Mouse (Mus musculus) skeletal muscle tissue, adult 2 months (tissue): ENCODE results near the gene Tmed10.

Experiments
- DNase-seq: peaks from one replicate; pipeline ENCODE4 v3.0.0-alpha.2; 2012; ENCODE audit warnings: low read depth, low spot score

The Tmed10 gene

DNA sequence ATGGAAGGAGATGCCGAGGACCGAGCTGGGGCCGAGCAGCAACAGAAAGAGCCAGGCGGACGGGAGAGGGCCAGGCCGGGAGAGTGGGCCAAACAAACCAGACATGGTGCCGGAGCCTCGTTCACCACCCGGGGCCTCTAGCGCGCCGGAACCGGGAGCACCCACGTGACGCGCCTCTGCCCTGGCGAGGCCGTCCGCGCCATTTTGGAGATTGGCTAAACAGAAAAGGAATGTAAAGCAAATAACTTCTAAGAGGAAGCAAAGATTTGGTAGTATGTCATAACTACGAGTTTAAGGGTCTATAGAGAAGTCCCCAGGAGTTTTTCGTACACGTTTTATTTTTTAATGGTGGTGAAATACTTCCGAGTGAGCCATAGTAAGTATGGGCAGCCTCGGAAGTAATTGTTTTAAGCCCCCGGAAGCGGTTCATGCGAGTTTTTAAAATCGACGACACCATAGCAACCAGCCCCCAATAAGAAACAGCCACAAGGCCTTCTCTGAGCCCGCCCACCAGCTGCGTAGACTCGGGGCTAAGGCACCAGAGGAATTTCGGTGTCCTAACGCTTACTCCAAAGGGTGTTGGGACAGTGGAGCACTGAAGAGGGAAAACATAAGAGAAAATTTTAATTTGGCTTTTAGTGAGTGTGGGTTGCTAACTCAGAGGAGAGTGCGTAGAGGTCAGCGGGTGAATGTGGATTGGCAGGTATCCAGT is at the start of gene Tmed10:
Tmed10 (minus strand) TSS at position 287 of the 712 bp plus-strand sequence.
- DNase-seq = peak; percentile 93

- no peak for DNase-seq
These were observed 48.6 kb upstream of the Tmed10 start for GRCm38 (mm10) chr12:85423236-85423635.

- no peak for DNase-seq
These were observed 47.9 kb upstream of the Tmed10 start for GRCm38 (mm10) chr12:85422536-85422935.

DNA sequence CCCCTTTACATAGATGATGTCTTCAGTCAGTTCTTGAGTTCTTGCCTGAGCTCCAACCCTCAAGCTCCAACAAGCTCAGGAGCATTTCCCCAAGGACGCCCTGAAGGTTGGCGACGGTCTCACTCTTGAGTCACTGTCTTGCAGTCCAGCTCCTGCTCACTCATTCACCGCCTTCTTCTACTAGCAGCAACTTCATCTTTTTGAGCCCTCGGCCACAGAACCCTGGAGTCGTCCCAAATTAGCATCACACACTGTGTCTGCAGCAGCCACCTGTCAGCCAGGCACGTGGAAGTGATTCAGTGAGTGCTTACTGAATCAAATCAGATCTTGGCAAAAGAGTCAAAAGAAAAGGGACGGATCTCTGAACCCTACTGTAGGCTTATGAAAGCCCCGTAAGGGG is 46.3 kb upstream of the Tmed10 start:
- no peak for DNase-seq

DNA sequence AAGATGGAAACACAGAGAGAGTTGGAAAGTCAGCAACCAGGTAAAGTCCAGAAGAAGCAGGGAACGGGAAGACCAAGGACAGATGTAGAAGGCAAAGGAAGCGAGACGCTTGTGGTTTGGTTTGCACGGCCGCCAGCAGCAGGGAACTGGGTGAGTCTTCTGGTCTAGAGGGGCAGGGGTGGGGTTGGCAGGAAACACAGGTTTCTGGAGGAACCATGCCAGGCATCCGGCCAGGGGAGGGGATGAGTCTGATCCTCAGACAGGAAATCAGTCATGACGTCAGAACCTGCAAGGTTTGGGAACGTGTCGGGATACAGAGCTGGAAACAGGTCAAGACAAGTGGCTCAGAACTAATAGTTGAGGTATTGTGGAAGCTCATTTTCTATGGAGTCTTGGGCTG is 43.2 kb upstream of the Tmed10 start:
- DNase-seq = no peak

- DNase-seq = no peak
These were observed 41.7 kb upstream of the Tmed10 start for GRCm38 (mm10) chr12:85416298-85416697.

DNA sequence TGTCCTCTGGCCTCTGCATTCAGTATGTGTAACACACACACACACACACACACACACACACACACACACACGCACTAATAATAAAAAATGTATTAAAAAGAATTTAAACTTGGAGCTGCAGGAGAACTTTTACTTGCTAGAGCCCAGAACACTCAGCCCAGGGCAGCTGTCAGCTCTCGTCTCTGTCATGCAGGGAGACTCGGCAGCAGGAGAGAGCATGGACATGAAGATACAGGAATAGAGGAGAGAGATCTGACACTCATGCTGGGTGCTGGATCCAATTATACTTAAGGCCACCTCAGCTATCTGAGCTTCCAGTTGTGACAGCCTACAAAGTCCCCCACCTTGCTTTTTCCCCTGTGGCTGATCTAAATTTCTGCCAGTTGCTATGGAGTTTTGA is 41.2 kb upstream of the Tmed10 start:
- peak; percentile 60 for DNase-seq

- no peak for DNase-seq
These were observed 36.5 kb upstream of the Tmed10 start for GRCm38 (mm10) chr12:85411136-85411535.

- no peak for DNase-seq
These were observed 23.3 kb upstream of the Tmed10 start for GRCm38 (mm10) chr12:85397960-85398272.

DNA sequence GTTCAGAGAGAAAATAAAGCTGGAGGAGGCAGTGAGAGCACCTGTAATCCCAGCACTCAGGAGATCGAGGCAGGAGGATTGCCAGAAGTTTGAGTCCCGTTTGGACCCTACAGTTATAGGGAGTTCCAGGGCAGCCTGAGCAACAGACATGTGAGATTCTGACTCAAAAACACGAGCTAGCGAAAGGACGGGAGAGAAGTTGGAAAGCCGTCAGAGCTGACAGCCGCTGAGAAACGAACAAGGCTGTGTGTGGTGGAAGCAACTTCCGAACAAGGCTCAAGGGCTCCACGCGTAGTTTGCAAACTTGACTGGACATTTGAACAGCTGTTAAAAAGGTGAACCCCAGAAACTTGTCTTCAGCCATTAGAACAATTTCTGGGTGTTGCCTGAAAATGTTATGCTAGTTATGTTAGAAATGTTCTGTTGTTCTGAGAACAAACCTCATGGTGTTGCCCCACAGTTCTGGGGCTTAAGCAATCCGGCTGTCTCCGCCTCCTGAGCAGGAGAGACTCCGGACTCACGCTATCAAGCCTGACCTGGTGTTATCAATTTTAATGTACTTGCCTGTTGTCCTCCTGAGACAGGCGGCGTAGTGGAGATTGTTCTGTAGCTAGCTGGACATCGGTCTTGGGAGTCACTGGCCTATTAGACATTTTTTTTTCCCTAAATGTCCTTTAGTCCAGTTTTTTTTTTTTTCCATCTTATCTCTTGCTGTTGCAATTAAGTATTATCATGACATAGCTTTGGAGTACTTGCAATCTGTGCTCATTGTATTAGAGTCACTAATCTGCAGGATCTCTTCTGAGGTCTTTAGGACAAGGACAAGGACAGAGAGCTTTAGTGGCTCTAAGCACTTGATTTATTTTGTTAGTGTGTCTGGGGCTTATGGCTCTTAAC is 22.7 kb upstream of the Tmed10 start:
- DNase-seq = no peak

- no peak for DNase-seq
These were observed 19.3 kb upstream of the Tmed10 start for GRCm38 (mm10) chr12:85393981-85394380.

DNA sequence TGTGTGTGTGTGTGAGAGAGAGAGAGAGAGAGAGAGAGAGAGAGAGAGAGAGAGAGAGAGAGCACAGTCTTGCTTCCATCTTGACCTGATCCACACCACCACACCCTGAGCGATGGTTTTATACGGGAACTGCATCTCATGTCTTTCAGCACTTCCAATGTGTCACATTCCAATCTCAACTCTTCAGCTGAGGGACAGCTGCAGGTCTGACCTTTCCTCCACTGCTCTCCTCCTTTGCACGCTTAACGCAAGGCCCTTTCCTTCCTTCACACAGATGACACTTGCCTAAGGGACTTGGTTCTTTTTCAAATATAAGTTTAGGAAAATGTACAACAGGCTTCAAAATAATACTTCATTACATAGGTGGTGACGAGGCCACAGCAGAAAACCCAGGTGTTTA is 18.9 kb upstream of the Tmed10 start:
- DNase-seq = no peak

- no peak for DNase-seq
These were observed 16.5 kb upstream of the Tmed10 start for GRCm38 (mm10) chr12:85391148-85391547.

DNA sequence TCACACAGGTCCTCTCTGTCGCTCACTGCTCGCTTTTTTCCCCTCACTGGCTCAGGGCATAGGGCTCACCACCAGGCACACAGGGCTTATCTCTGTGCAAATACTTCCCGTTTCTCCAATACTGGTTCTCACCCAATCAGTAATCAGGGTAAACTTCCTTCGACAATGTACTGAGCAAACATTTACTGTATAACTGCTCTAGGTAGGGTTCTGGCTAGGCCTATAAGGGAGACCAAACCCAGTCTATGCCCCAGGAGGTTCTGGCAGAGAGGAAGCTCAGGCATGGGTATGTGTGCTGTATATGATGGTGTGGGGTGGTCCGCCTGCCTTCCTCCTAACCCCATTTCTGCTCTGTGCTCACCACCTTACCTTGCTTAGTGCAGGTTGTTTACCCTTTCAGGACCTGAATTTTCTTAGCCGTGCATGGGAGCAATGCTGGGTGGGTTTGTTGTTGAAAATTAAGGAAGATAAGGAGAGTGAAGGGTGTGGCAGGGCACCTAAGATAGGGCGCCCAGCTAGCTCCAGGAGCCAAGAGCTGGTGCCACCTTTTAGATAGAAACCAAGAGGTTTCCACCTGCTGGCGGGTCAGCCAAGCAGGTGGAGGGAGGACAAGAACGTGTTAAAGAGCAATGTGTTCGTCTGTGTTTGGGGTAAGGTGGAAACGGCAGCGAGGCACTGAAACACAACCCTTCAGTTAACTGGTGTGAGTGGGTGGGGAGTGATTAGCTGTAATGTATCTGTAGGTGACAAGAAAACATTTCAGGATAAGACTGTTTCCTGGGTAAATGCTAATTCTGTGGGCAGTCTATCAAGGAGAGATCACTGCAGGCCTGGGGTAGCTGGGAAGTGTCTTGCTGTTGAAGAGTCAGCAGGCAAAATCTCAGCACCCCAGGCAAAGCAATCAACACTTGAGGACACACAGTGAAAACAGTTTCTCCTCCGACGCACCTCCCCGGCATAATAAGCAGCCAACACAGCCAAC is 14.8 kb upstream of the Tmed10 start:
- no peak for DNase-seq

GRCm38 (mm10) chr12:85385995-85386375 is 11.3 kb upstream of the Tmed10 start:
- DNase-seq = no peak

- DNase-seq = peak; percentile 31
These were observed 10.8 kb upstream of the Tmed10 start for GRCm38 (mm10) chr12:85385329-85385994.

- no peak for DNase-seq
These were observed 8.4 kb upstream of the Tmed10 start for GRCm38 (mm10) chr12:85382761-85383680.

- no peak for DNase-seq
These were observed 6.9 kb upstream of the Tmed10 start for GRCm38 (mm10) chr12:85381570-85381969.

- DNase-seq = no peak
These were observed 6.3 kb upstream of the Tmed10 start for GRCm38 (mm10) chr12:85380942-85381341.

DNA sequence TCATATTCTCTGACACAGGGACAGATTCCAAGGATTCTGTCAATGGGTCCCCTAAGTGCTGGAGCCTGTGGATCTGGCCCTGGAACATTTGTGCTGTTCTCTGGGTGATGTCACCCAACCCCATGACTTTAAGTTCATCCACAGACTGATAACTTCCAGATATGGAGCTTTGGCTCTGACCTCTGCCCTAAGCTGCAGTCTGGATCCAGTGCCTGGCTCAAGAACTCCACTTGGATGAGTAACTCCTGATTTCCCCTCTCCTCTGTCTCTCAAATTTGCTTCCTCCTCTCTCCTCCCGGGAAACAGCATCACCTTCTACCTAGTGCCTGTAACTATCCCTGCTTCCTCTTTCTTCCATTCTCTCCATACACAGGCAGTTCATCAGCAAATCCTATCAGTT is 5.7 kb upstream of the Tmed10 start:
- DNase-seq = peak; percentile 40
